Mouse (Mus musculus): ENCODE results near the gene Atp2c2.

- TF ChIP-seq CTCF (IDR thresholded peaks at IDR 0.05; ENCODE audit: extremely low read depth, insufficient read length, insufficient replicate concordance, low read depth, low read length), result no peak
- TF ChIP-seq POLR2A (IDR thresholded peaks at IDR 0.05; ENCODE audit: low read depth, low read length), result no peak
Measured at GRCm38 (mm10) chr8:119794689-119795088, 94.9 kb downstream of the Atp2c2 start.
